Mouse (Mus musculus) thymus, postnatal 36 days (tissue): Measurements from ENCODE around the gene Mapk8ip3.

ENCODE experiments used
- DNase-seq, 2 experiments: peaks; one replicate each; pipeline ENCODE4 v3.0.0; 2022; ENCODE audit warnings: mixed read lengths in 2 of 2

Mapk8ip3 gene

GRCm38 (mm10) chr17:24900014-24900413 lies 36.8 kb downstream of the Mapk8ip3 start:
- no peak for DNase-seq

DNA sequence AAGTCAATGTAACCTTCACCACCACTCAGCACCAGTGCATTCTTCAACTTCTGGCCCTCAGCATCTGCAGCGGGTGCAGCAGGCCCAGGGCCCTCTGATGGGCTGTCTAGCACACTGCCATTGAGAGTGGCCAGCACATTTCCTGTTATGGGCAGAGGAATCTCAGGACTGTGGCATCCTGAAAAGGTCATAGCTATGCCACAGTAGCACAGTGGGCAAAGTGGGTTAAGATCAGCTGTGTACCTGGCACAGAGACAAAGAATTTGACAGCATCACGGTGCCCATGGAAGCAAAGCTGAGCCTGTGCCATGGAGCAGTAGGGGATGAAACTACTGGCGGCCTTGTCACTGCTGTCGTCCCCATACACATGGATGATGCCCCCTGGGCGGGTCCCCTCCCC lies 37.6 kb downstream of the Mapk8ip3 start:
- no peak for DNase-seq

- DNase-seq, result no peak
Measured at GRCm38 (mm10) chr17:24898041-24898854, 38.5 kb downstream of the Mapk8ip3 start.

DNA sequence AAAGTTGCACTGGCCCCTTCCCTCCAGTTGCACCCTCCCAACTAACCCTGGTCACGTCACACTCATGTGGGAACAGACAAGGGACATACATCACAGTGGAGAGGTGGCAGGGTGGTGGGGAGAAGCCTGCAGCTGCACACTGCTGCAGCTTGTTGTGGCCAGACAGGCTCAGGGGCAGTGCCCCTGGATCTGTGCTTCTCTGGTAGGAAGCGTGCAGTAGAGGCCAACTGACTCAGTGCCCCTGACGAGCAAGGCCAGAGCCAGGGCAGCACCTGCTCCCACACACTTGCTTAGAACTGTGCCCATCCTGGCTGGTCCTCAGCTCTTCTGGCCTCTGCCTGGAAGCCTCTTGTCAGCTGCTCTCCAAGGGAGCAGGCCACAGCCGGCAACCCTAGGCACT lies 39.2 kb downstream of the Mapk8ip3 start:
- no peak for DNase-seq

DNA sequence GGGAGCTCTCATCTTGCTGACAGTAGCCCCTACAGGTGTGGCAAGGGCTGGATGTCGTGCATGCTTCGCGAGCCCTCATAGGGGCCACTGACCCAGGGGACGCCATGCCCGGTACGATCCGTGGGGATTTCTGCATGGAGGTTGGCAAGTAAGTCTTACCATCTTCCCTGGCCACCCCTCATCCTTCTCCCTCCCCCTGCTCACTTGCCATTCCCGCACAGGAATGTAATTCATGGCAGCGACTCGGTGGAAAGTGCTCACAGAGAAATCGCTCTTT lies 39.8 kb downstream of the Mapk8ip3 start:
- no peak for DNase-seq

- peak; percentile 76 to 77 for DNase-seq
Measured at GRCm38 (mm10) chr17:24896241-24896992, 40.4 kb downstream of the Mapk8ip3 start, which contains the start of gene Nme3. TSS of gene Nme3 (plus strand) at chr17:24896500.

- peak in 1 of 2 experiments; percentile 24 for DNase-seq
Measured at GRCm38 (mm10) chr17:24895571-24896240, 41.1 kb downstream of the Mapk8ip3 start.

DNA sequence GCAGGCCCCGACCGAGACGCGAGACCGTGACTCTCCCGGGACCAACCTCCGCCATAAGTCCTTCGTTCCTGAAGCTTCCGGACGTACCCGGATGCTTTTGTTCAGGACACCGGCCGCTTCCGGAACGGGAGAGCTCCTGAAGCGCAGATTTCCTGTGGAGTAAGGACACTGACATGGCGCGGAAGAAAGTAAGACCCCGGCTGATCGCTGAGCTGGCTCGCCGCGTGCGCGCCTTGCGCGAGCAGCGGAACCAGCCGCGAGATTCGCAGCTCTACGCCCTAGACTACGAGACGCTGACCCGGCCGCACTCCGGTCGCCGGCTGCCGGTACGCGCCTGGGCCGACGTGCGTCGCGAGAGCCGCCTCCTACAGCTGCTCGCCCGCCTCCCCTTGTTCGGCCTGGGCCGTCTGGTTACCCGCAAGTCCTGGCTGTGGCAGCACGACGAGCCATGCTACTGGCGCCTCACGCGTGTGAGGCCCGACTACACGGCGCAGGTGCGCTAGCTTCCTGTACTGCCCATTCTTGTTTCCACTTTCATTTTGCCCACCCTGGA lies 41.7 kb downstream of the Mapk8ip3 start, which contains the start of the genes Eme2 and Mrps34:
Gene Eme2, minus strand, starts transcription at position 93 of the 553 bp plus-strand sequence.
Gene Mrps34, plus strand, starts transcription at position 122 of the 553 bp plus-strand sequence.
- peak; percentile 72 to 74 for DNase-seq

- DNase-seq, result no peak
Measured at GRCm38 (mm10) chr17:24894061-24894994, 42.4 kb downstream of the Mapk8ip3 start.

DNA sequence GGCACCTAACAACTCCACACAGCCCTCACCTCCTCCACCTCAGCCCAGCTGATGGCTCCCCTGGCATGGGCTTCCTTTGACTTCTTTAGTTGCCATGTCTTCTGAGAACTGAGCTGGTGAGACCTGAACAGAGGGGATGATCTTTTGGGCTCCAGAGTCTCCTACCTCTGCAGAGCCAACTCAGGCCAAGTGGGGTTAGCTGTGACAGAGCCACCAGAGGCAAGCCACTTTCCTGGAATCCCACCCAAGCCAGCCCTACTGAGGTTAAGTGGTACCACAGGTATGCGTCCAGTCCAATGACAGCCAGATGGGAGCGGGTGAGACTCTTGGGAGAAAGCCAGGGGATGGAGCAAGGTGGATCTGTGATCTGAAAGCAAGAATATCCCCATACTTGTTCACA lies 43.5 kb downstream of the Mapk8ip3 start:
- DNase-seq, result no peak

GRCm38 (mm10) chr17:24892785-24893184 lies 44.0 kb downstream of the Mapk8ip3 start:
- no peak for DNase-seq

DNA sequence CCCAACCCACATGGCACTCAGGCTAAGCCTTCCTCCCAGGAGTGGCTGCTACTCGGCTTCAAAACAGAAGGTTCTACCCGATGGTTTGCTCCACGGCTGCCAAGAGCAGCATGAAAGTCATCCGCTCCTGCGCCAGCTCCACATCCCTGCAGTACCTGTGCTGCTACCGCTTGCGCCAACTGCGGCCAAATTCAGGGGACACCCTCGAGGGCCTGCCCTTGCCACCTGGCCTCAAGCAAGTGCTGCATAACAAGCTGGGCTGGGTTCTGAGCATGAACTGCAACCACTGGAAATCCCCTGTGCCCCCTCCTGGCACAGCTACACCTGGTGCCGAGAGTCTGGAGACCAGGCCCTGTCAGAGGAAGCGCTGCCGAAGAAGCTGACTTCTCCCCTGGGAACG lies 45.5 kb downstream of the Mapk8ip3 start:
- no peak for DNase-seq

- DNase-seq, result no peak
Measured at GRCm38 (mm10) chr17:24890151-24891092, 46.4 kb downstream of the Mapk8ip3 start.

- no peak for DNase-seq
Measured at GRCm38 (mm10) chr17:24888862-24889261, 47.9 kb downstream of the Mapk8ip3 start.

DNA sequence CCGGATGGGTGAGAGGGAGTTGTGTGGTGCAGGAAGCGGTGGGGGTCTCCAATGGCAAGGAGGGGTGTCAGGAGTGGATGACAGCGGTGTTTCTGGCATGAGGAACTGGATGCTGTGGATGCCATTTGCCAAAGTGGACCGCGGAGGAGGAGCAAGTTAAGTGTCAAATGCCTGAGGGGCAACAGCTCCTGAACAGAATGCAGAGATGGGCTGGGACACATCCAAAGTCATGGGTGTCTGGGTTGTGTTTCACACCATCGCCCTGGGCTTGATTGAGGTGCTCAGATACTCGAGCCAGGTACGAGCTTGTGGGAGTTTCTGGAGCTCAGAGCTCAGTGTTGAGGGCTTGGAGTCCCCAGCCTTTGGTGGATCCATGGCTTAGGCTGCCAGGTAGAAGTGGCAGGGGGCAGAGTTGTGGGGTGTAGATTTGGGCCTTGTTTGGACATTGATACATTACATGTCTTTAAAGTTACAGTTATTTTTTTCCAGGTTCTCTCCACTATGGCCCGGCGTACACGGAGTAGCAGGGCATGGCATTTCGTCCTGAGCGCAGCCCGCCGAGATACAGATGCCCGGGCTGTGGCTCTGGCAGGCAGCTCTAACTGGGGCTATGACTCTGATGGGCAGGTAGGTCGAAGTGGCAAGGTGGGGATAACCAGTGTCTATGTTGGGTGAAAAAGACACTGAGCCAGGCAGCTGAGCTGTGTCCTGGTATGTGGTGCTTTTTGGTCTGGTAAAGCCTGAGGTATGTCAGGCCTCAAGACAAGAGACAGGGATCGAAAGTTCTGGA lies 49.3 kb downstream of the Mapk8ip3 start:
- no peak for DNase-seq

DNA sequence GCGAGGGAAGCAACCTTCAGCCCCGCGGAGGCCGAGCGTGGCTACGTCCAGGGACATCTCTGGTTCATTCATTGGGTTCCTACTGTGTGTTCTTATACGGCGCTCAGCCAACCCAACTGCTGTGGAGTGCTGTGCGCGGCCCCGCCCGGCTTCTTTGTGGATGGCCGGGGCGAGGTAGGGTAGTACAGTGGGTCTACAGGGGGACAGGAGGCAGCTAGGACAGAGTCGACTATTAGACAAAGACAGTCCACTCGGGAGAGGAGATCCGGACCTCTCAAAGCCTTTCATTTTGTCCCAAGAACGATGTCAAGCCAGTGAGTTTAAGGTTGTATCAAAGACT lies 49.9 kb downstream of the Mapk8ip3 start:
- no peak for DNase-seq

DNA sequence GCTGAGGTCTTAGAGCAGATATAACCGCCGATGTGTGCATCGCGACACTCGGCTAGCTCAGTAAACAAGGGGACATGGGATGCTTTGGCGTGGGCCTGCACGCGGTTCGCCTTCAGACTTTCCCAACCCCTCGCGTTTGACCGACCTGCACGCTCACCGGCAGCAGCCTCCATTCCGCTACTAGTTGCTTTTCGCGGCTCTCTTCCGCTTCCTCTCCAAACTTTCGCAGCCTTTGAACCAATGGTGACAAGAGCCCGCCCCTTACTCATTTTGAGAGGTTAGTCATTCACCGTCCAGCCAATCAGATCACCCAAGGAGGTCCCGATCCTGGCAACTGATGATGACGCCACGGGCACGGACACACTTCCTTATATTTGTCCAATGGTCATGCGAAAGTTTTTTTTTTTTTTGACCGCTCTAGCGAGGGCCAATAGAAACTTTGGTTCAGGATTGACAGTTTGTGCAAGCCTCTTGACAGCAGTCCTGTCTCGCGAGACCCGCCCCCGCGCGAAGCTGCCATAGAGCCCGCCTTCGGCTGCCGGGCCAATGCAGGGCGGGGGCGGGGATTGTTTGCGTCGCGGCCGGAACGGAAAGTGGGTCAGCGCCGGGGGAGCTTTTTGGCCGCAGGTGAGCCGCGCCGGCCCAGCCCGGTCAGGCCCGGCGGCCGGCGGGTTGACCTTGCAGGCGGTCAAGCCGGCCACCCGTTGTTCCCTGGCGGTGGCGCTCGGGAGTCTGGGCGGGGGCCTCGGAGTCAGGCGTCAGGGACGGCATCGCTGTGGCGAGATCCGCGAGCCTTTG lies 50.4 kb downstream of the Mapk8ip3 start, which contains the start of the genes Nubp2 and Spsb3:
Gene Nubp2, minus strand, starts transcription at position 216 of the 798 bp plus-strand sequence.
Gene Spsb3, plus strand, starts transcription at position 510 of the 798 bp plus-strand sequence.
- peak; percentile 95 to 97 for DNase-seq

DNA sequence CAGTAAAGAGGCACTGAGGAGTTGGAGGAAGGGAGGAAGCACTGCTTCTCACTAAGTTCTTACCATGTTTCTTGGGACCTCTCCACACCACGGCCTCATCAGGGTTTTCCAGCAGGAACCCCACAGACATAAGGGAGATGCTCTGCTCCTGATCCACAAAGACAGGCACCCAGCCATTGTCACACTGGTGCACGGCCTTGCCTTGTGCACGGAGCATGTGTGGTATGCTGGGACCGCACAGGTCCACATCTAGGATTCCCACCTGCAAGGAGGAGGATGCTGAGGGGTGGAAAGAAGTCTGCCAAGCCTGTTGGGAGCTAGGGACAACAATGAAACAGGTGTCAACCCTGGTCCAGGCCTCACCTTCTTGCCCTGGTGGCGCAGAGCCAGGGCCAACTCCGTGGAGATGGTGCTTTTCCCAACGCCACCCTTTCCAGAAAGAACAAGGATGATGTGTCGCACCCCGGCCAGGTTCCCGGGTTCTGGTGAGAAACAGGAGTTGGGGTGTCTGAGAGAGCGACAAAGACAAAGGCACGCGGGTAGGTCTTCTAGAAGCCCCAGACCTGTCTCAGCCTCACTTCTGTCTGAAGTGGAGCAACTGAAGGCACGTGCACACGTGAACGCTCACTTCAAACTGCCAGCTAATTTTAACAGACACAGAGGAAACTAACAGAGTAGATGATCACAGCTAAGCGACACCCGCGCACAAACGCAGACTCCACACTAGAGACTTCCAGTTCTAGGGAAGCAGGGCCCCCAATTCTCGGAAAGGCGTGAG lies 51.2 kb downstream of the Mapk8ip3 start:
- no peak for DNase-seq
